Comparison of ENCODE assay signal across 13 mouse cellular contexts in the genomic region with DNA sequence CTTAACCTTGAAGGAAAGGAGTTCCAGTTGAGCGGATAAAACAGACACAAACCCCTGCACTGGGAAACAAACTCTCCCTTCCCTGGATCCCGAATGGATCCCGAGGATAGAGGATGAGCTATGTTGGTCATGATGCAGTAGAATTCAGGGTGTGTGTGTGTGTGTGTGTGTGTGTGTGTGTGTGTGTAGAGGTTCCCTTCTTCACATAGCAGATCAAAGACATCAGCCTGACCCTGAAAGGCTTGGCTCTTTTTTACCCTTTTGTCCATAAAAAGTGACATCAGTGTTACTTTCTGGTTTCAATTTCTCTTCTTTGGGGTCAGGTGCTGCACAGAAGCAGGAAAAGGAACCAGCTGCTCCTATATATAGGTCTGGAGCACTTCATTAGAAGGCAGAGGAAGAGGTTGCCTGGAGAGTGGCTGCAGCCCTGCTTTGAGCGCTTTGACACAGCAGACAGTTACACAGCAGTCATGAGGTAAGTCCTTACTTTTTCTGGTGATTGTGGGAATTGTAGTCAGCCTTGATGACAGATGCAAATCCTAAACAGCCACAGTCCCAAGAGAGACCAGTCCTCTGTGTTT. TPM values are rescaled to one million over a fixed set of nuclear protein-coding genes. Genes with fewer than 3 reads are reported as not detected.
DNase-seq lines count a peak whose midpoint lies in the region; ATAC-seq and TF ChIP-seq lines count a peak whose summit lies in the region.
"Had no signal": no experiment of that assay in that cellular context is flagged by ENCODE, and none has a peak within 500 bp of the region (broad histone marks: within the 10 kb centered on the region; RNA-seq: fewer than 3 reads in every experiment).

No protein-coding gene starts in this region.

- peaks cover 10% of the 10 kb centered on the region for H3K4me1 ChIP-seq in heart, adult 2 months (ENCODE audit: control insufficient read depth, insufficient read depth, low read length)
- no peaks in the 10 kb centered on the region; the same call in 1 of the 2 replicates for H3K4me1 ChIP-seq in midbrain, embryonic 15.5 days
- H3K4me1 ChIP-seq in midbrain, embryonic 14.5 days (ENCODE audit: control insufficient read depth, insufficient read depth, low read length), result no peaks in the 10 kb centered on the region
- peaks cover 10% of the 10 kb centered on the region for H3K4me1 ChIP-seq in kidney, adult 2 months (ENCODE audit: control insufficient read depth, insufficient read depth, low read length)
- H3K4me1 ChIP-seq: embryonic facial prominence, embryonic 12.5 days had no signal

- no peaks in the 10 kb centered on the region for H3K27me3 ChIP-seq in heart, adult 2 months (ENCODE audit: control insufficient read depth, insufficient read depth, low read length)
- H3K27me3 ChIP-seq in midbrain, embryonic 15.5 days (replicated peaks), result no peaks in the 10 kb centered on the region
- H3K27me3 ChIP-seq in midbrain, embryonic 14.5 days (ENCODE audit: control insufficient read depth, insufficient read depth, low read length), result no peaks in the 10 kb centered on the region
- no peaks in the 10 kb centered on the region for H3K27me3 ChIP-seq in kidney, adult 2 months (replicated peaks; ENCODE audit: control insufficient read depth, insufficient read depth, low read length)
- H3K27me3 ChIP-seq: embryonic facial prominence, embryonic 12.5 days; lung, embryonic 15.5 days had no signal

- peak; percentile 76 for TF ChIP-seq POLR2A in heart, adult 2 months (IDR thresholded peaks at IDR 0.05; ENCODE audit: insufficient read depth, low read depth, low read length)
- TF ChIP-seq POLR2A in kidney, adult 2 months (IDR thresholded peaks at IDR 0.05; ENCODE audit: low read depth, low read length), result no peak

- peak overlapping the region; percentile 38 for H3K4me3 ChIP-seq in heart, adult 2 months
- no peak overlapping the region for H3K4me3 ChIP-seq in midbrain, embryonic 15.5 days
- H3K4me3 ChIP-seq in midbrain, embryonic 14.5 days (replicated peaks; ENCODE audit: low read depth, low read length), result no peak overlapping the region
- peak overlapping the region; percentile 29 for H3K4me3 ChIP-seq in kidney, adult 2 months (ENCODE audit: insufficient read depth, low read depth, low read length)
- H3K4me3 ChIP-seq: embryonic facial prominence, embryonic 12.5 days; lung, embryonic 15.5 days; myocyte had no signal

- H3K27ac ChIP-seq in heart, adult 2 months, result peak overlapping the region; percentile 42; the same call in 1 of the 2 replicates
- no peak overlapping the region for H3K27ac ChIP-seq in midbrain, embryonic 15.5 days
- no peak overlapping the region for H3K27ac ChIP-seq in midbrain, embryonic 14.5 days (replicated peaks; ENCODE audit: low read depth, low read length)
- peak overlapping the region; percentile 81 for H3K27ac ChIP-seq in kidney, adult 2 months (ENCODE audit: insufficient read depth, low read depth, low read length)
- H3K27ac ChIP-seq: embryonic facial prominence, embryonic 12.5 days; lung, embryonic 15.5 days had no signal

- ATAC-seq in midbrain, embryonic 15.5 days (replicated peaks), result 0 out of 2 replicates have a peak, but pooled peaks have one; percentile 30
- ATAC-seq in midbrain, embryonic 14.5 days (ENCODE audit: low FRiP score, low TSS enrichment), result no peak
- peak; percentile 23; the same call in 1 of the 2 replicates for ATAC-seq in neutrophil, adult 5-6 weeks (ENCODE audit: extremely low read depth, insufficient number of reproducible peaks, low FRiP score, poor library complexity, severe bottlenecking)
- ATAC-seq: forebrain, postnatal 0 days had no signal

- 32% methylated on average over 4 of the region's 4 CpGs for WGBS in heart, adult 2 months
- 66% methylated on average over 4 of the region's 4 CpGs for WGBS in midbrain, embryonic 15.5 days
- 60% methylated on average over 4 of the region's 4 CpGs for WGBS in midbrain, embryonic 14.5 days
- WGBS in kidney, adult 2 months, result 30% methylated on average over 4 of the region's 4 CpGs

- TF ChIP-seq CTCF in heart, adult 2 months (IDR thresholded peaks at IDR 0.05), result no peak
- no peak for TF ChIP-seq CTCF in kidney, adult 2 months (conservative IDR thresholded peaks at IDR 0.05; ENCODE audit: insufficient read depth, insufficient read length, low read depth, low read length)

- H3K79me2 ChIP-seq in heart, adult 2 months (replicated peaks; ENCODE audit: control insufficient read depth, insufficient read depth, low read length), result no peaks in the 10 kb centered on the region

- peaks cover 10% of the 10 kb centered on the region for H3K36me3 ChIP-seq in heart, adult 2 months (ENCODE audit: control insufficient read depth, insufficient read depth, low read length)
- H3K36me3 ChIP-seq in midbrain, embryonic 15.5 days (replicated peaks), result no peaks in the 10 kb centered on the region
- no peaks in the 10 kb centered on the region for H3K36me3 ChIP-seq in midbrain, embryonic 14.5 days (ENCODE audit: control insufficient read depth, insufficient read depth, low read length)
- no peaks in the 10 kb centered on the region for H3K36me3 ChIP-seq in kidney, adult 2 months (ENCODE audit: control insufficient read depth, insufficient read depth, low read length)
- H3K36me3 ChIP-seq: embryonic facial prominence, embryonic 12.5 days had no signal

- peak in 1 of 2 experiments; percentile 27 for DNase-seq in heart, adult 2 months
- DNase-seq in heart, adult 9 months (ENCODE audit: low spot score in 2 of 2), result no peak
- no peak for DNase-seq in midbrain, embryonic 14.5 days
- DNase-seq in kidney, adult 2 months, result peak; percentile 59
- no peak for DNase-seq in embryo, embryonic 10.5 days (ENCODE audit: low spot score)
- DNase-seq in embryo, embryonic 10 days (ENCODE audit: low spot score), result no peak
- DNase-seq: forebrain, postnatal 0 days; retina, postnatal 1 day had no signal

- peak overlapping the region; percentile 57 for H3K9ac ChIP-seq in heart, adult 2 months (ENCODE audit: low read depth, low read length)
- no peak overlapping the region for H3K9ac ChIP-seq in midbrain, embryonic 15.5 days
- H3K9ac ChIP-seq in midbrain, embryonic 14.5 days (replicated peaks; ENCODE audit: low read length), result no peak overlapping the region
- H3K9ac ChIP-seq: embryonic facial prominence, embryonic 12.5 days; forebrain, postnatal 0 days; lung, embryonic 15.5 days had no signal

- intact Hi-C loops in heart, adult 2 months (cut with DNase I), result no loop called here

- TF ChIP-seq EP300 in heart, adult 2 months (IDR thresholded peaks at IDR 0.05; ENCODE audit: insufficient read depth, low read depth, low read length), result 0 out of 2 replicates have a peak, but pooled peaks have one; percentile 23

- no peaks in the 10 kb centered on the region for H3K9me3 ChIP-seq in midbrain, embryonic 15.5 days
- H3K9me3 ChIP-seq in midbrain, embryonic 14.5 days (ENCODE audit: control insufficient read depth, low read length), result no peaks in the 10 kb centered on the region
- H3K9me3 ChIP-seq: embryonic facial prominence, embryonic 12.5 days; lung, embryonic 15.5 days had no signal

- no peak overlapping the region for H3K4me2 ChIP-seq in midbrain, embryonic 15.5 days
- no peak overlapping the region for H3K4me2 ChIP-seq in midbrain, embryonic 14.5 days (ENCODE audit: low read length)
- H3K4me2 ChIP-seq: embryonic facial prominence, embryonic 12.5 days; lung, embryonic 15.5 days had no signal

RNA-seq across cellular contexts. Expression of gene Ifit3, which starts 13.3 kb away (rescaled TPM):
- 1 to 10 TPM; 3.7 to 4.4 TPM for total RNA-seq in heart, adult 2 months (2021)
- 2.9 and 7.6 TPM in 2 replicates for polyA plus RNA-seq in heart, adult 2 months (2012; rRNA removed)
- polyA plus RNA-seq in midbrain, embryonic 15.5 days (2015; fragmentation: Nextera tagmentation; extraction: Ambion mirVana), result 1.9 and 3.5 TPM in 2 replicates
- 0.15 and 8.8 TPM in 2 replicates for polyA plus RNA-seq in midbrain, embryonic 14.5 days (2014; fragmentation: Nextera tagmentation; extraction: Ambion mirVana)
- polyA plus RNA-seq in kidney, adult 2 months (2012; rRNA removed), result 11.5 and 16.8 TPM in 2 replicates
- total RNA-seq in neutrophil, adult 5-6 weeks (2017), result 102 and 104 TPM in 2 replicates

RNA-seq across cellular contexts. Expression of gene Ifit2, which starts 19.5 kb away (rescaled TPM):
- total RNA-seq in heart, adult 2 months (2021), result 1 to 10 TPM; 3.4 to 4.2 TPM
- 1.8 and 5.3 TPM in 2 replicates for polyA plus RNA-seq in heart, adult 2 months (2012; rRNA removed)
- polyA plus RNA-seq in midbrain, embryonic 15.5 days (2015; fragmentation: Nextera tagmentation; extraction: Ambion mirVana), result 6.8 and 7.2 TPM in 2 replicates
- polyA plus RNA-seq in midbrain, embryonic 14.5 days (2014; fragmentation: Nextera tagmentation; extraction: Ambion mirVana), result 3.1 and 7.9 TPM in 2 replicates
- polyA plus RNA-seq in kidney, adult 2 months (2012; rRNA removed), result 3.4 and 4.0 TPM in 2 replicates
- total RNA-seq in neutrophil, adult 5-6 weeks (2017), result 27.8 and 32.2 TPM in 2 replicates

RNA-seq across cellular contexts. Expression of gene Ifit1bl1, which starts 31.8 kb away (rescaled TPM):
- 1 to 10 TPM; 1.5 to 1.8 TPM for total RNA-seq in heart, adult 2 months (2021)
- 1.3 and 2.8 TPM in 2 replicates for polyA plus RNA-seq in heart, adult 2 months (2012; rRNA removed)
- polyA plus RNA-seq in midbrain, embryonic 15.5 days (2015; fragmentation: Nextera tagmentation; extraction: Ambion mirVana), result 0.97 and 1.0 TPM in 2 replicates
- polyA plus RNA-seq in midbrain, embryonic 14.5 days (2014; fragmentation: Nextera tagmentation; extraction: Ambion mirVana), result 0.98 and 1.3 TPM in 2 replicates
- 0.56 and 1.4 TPM in 2 replicates for polyA plus RNA-seq in kidney, adult 2 months (2012; rRNA removed)
- 40.4 and 41.9 TPM in 2 replicates for total RNA-seq in neutrophil, adult 5-6 weeks (2017)

RNA-seq across cellular contexts. Expression of gene Ifit3b, which starts 37.8 kb away (rescaled TPM):
- 1 to 10 TPM; 1.2 to 1.4 TPM for total RNA-seq in heart, adult 2 months (2021)
- 0.90 and 2.4 TPM in 2 replicates for polyA plus RNA-seq in heart, adult 2 months (2012; rRNA removed)
- 0.26 and 0.37 TPM in 2 replicates for polyA plus RNA-seq in midbrain, embryonic 15.5 days (2015; fragmentation: Nextera tagmentation; extraction: Ambion mirVana)
- 1.2 TPM in 1 of 2 replicates, not detected in the other for polyA plus RNA-seq in midbrain, embryonic 14.5 days (2014; fragmentation: Nextera tagmentation; extraction: Ambion mirVana)
- polyA plus RNA-seq in kidney, adult 2 months (2012; rRNA removed), result 3.4 and 6.0 TPM in 2 replicates
- 46.0 and 50.7 TPM in 2 replicates for total RNA-seq in neutrophil, adult 5-6 weeks (2017)

RNA-seq across cellular contexts. Expression of gene Lipa, which starts 42.7 kb away (rescaled TPM):
- total RNA-seq in heart, adult 2 months (2021), result 10 to 100 TPM; 24.9 to 25.1 TPM
- 18.8 and 30.9 TPM in 2 replicates for polyA plus RNA-seq in heart, adult 2 months (2012; rRNA removed)
- polyA plus RNA-seq in midbrain, embryonic 15.5 days (2015; fragmentation: Nextera tagmentation; extraction: Ambion mirVana), result 22.8 and 24.0 TPM in 2 replicates
- 15.2 and 24.8 TPM in 2 replicates for polyA plus RNA-seq in midbrain, embryonic 14.5 days (2014; fragmentation: Nextera tagmentation; extraction: Ambion mirVana)
- polyA plus RNA-seq in kidney, adult 2 months (2012; rRNA removed), result 210 and 240 TPM in 2 replicates
- 36.2 and 41.1 TPM in 2 replicates for total RNA-seq in neutrophil, adult 5-6 weeks (2017)

Comparison
In these comparisons a context has a peak if more than half of its experiments do, and no peak if none do; other contexts are left out.
1. H3K27ac ChIP-seq: peak in heart, adult 2 months (single experiment) and kidney, adult 2 months (single experiment); none in midbrain, embryonic 15.5 days (single experiment) and midbrain, embryonic 14.5 days (single experiment).
2. H3K4me3 ChIP-seq: peak in heart, adult 2 months (single experiment) and kidney, adult 2 months (single experiment); none in midbrain, embryonic 15.5 days (single experiment) and midbrain, embryonic 14.5 days (single experiment).